Mouse (Mus musculus) CD8-positive naive resting alpha-beta T cell, adult 2 months (primary cell): ENCODE data around the gene Elf3.
"Not testable (repeated sequence)": the region's sequence is repeated elsewhere in the genome, so short reads cannot be mapped to it uniquely, and the experiment has no call there.

Experiments used
- DNase-seq, 2 experiments: peaks; one replicate each; pipeline ENCODE4 v3.0.0; 2022; ENCODE audit warnings: low read depth in 2 of 2, low spot score in 2 of 2

Elf3 gene

GRCm38 (mm10) chr1:135240206-135240605, 18.2 kb downstream of the Elf3 start:
- not testable (repeated sequence) for DNase-seq

DNA sequence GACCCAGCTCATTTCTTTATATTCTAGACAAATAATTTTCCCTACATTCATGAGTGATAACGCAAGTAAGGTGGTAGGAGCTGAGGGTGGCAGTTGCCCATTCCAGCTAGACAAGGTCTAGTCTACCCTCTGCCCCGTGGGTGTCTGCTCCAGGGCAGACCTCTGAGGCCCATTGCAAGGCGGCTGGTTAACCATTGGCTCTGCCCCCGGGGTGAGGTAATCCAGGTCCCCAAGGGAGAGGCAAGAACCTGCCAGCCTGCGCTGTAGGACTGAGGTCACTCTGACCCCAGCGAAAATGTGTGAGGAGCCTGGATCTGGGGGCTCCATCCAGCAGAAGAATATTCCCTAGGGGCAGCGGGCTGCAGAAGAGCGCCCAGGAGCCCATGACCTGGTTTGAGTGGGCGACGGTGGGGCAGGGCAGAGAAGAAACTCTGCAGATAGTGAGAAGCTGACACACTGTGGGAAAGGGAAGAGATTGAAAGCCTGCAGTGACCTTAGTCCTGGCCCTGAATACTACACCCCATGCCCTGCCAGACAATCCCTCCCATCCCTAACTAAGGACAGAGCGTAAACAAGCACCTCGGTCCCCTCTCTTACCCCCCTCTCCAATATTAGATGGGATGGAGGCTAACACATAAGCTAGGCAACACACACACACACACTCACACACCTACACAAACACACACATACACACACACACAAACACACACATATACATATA, 21.1 kb downstream of the Elf3 start:
- no peak for DNase-seq

GRCm38 (mm10) chr1:135234771-135235170, 23.6 kb downstream of the Elf3 start:
- no peak for DNase-seq

DNA sequence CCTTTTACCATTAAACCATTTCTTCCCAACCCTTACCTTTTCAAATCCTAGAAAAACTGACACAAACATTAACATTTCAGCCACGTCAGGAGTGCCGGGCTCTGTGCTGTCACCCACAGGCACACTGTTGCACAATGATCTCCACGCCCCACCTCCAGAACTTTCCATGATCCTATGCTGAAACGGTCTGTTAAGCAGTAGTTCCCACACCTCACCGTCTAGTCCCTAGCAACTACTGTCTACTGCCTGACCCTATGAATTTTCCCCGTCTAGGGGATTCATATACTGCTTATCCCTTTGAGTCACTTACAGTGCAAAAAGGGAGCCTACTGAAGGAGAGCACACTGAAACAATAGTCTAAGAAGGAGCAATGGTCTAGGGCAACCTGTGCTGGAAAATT, 24.4 kb downstream of the Elf3 start:
- no peak for DNase-seq

DNA sequence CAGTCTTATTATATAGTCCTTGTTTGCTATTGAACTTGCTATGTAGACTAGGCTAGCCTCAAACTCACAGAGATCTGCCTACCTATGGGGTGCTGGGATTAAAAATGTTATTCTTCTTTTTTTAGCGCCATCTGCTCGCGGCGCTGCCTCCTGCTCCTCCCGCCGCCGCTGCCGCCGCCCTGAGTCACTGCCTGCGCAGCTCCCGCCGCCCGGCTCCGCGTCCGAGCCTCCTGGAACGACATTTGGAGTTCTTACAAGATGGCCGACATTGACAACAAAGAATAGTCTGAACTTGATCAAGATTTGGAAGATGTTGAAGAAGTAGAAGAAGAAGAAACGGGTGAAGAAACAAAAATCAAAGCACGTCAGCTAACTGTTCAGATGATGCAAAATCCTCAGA, 26.5 kb downstream of the Elf3 start:
- not testable (repeated sequence) for DNase-seq

- DNase-seq, result no peak
Measured at GRCm38 (mm10) chr1:135227339-135227950, 30.9 kb downstream of the Elf3 start.

DNA sequence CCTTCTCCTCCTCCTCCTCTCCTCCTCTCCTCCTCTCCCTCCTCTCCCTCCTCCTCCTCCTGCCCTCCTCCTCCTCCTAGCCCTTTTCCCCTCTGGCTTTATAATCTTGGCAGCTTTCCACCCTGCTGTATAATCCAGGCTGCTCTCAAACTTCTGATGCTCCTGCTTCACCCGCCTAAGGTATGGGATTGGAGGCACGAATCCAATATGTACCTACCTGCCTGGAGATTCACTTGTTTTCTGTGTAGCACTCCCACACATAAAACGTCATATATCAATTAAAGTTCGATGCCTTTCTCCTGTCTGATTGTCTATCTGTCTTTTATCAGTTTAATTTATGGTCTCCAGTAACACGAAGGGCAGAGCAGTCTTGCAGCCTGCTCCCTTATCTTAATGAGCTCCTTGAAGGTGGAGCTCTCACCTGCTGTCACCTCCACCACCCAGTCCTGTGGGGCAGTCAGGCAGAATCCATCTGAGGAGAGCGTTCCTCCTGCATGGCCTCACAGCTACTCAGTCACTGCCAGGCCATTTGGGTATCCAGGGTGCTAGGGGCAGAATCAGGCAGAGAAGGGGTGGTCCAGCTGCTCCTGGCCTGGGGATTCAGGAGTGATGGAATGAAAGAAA, 33.3 kb downstream of the Elf3 start:
- no peak for DNase-seq

- DNase-seq, result no peak
Measured at GRCm38 (mm10) chr1:135224147-135224546, 34.2 kb downstream of the Elf3 start.

- no peak for DNase-seq
Measured at GRCm38 (mm10) chr1:135217607-135218233, 40.6 kb downstream of the Elf3 start.

GRCm38 (mm10) chr1:135213772-135214640, 44.4 kb downstream of the Elf3 start:
- DNase-seq, result no peak

DNA sequence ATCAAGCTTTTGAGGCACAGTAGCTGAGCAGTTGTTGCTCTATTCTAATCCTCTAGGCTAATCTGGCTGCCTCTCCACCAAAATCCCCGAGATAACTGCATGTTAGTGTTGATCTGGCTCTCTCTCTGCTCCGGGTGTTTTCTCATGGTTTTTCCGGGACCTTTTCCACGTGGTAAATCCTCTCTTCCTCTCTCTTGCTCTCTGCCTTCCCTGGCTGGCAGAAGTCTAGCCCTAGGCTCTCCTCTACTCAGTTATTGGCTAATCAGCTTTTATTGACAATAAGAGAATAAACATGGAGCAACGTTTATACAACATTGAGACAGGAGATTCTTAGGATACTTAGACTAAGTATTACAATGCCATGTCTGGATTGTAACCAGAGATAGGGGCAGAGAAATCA, 47.9 kb downstream of the Elf3 start:
- no peak for DNase-seq

- no peak for DNase-seq
Measured at GRCm38 (mm10) chr1:135208716-135209115, 49.7 kb downstream of the Elf3 start.

DNA sequence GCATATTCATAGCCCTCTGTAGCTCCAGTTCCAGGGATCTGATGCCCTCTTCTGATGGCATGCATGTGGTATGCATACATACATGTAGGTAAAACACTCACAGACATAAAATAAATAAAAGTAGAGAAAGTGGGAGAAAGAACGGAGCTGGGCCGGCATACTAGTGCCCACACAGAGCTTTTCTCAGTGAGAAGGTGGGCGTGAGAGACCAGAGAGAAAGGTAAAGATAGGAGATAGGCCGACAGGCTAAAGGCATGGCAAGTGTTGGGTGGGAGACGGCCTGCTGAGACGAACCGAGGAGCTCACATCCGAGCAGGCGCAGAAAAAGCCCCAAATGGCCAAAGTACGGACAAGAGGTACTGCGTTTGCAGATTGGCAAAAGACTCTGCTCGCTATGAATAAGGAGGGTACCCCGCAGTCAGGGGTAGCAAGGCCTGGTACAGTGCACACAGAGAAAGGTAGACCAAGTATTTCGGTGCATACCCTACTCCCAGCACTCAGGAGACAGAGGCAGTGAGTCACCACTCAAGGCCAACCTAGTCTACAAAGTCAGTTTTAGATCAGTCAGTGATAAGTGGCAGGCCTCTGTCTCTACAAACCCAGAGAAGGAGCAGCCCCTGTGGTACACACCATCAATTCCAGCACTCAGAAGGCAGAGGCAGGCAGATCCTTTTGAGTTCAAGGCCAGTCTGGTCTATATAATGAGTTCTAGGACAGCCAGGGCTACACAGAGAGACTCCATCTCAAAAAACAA, 51.6 kb downstream of the Elf3 start:
- DNase-seq, result no peak

- no peak for DNase-seq
Measured at GRCm38 (mm10) chr1:135205257-135205656, 53.1 kb downstream of the Elf3 start.

- DNase-seq, result no peak
Measured at GRCm38 (mm10) chr1:135204196-135205126, 53.9 kb downstream of the Elf3 start.
